Mouse (Mus musculus) neutrophil, adult 5-6 weeks (primary cell): Measurements from ENCODE around the gene Ooep. TPM values are rescaled to one million over a fixed set of nuclear protein-coding genes. Genes with fewer than 3 reads are reported as not detected.

Experiments
- ATAC-seq: fragments of 151-379, 151-347 bp; 2 replicates; pipeline ENCODE4 v1.8.0; 2017; ENCODE audit warnings: mild to moderate bottlenecking, moderate TSS enrichment; ENCODE audit not compliant: insufficient number of reproducible peaks, poor library complexity, low FRiP score, severe bottlenecking; ENCODE audit errors: extremely low read depth
- total RNA-seq: library from RNA; stranded (forward); fragments of 200-1000 nt; gene quantifications from 2 replicates; pipeline ENCODE4 v1.2.3, GENCODE M21; 2017

The Ooep gene
- not detected in 2 replicates for total RNA-seq

GRCm38 (mm10) chr9:78378113-78378785 is at the start of gene Ooep:
TSS of gene Ooep (minus strand) at chr9:78378725.
- ATAC-seq, result no peak

- ATAC-seq, result peak; percentile 60
These were observed 49.7 kb upstream of the Ooep start for GRCm38 (mm10) chr9:78428185-78428584.

GRCm38 (mm10) chr9:78427362-78427781 is 48.8 kb upstream of the Ooep start:
- peak; percentile 47; the same call in 1 of the 2 replicates for ATAC-seq

GRCm38 (mm10) chr9:78401596-78401995 is 23.1 kb upstream of the Ooep start:
- no peak for ATAC-seq

- no peak for ATAC-seq
These were observed 22.0 kb upstream of the Ooep start for GRCm38 (mm10) chr9:78400570-78400969.

GRCm38 (mm10) chr9:78396517-78396916 is 18.0 kb upstream of the Ooep start:
- ATAC-seq, result no peak

GRCm38 (mm10) chr9:78395630-78396351 is 17.3 kb upstream of the Ooep start, which contains the start of gene Ddx43:
TSS of gene Ddx43 (plus strand) at chr9:78395777.
- 0 out of 2 replicates have a peak, but pooled peaks have one; percentile 3 for ATAC-seq

GRCm38 (mm10) chr9:78395244-78395629 is 16.7 kb upstream of the Ooep start:
- ATAC-seq, result no peak

- ATAC-seq, result no peak
These were observed 16.1 kb upstream of the Ooep start for GRCm38 (mm10) chr9:78394602-78395001.

GRCm38 (mm10) chr9:78393741-78394140 is 15.2 kb upstream of the Ooep start:
- ATAC-seq, result no peak

GRCm38 (mm10) chr9:78389981-78390380 is 11.5 kb upstream of the Ooep start:
- ATAC-seq, result no peak

GRCm38 (mm10) chr9:78386947-78387346 is 8.4 kb upstream of the Ooep start:
- no peak for ATAC-seq

GRCm38 (mm10) chr9:78385893-78386292 is 7.4 kb upstream of the Ooep start:
- ATAC-seq, result no peak

GRCm38 (mm10) chr9:78377546-78377945 is 979 bp downstream of the Ooep start:
- no peak for ATAC-seq

- ATAC-seq, result no peak
These were observed 3.0 kb downstream of the Ooep start for GRCm38 (mm10) chr9:78375486-78375885.

- no peak for ATAC-seq
These were observed 3.6 kb downstream of the Ooep start for GRCm38 (mm10) chr9:78374885-78375389.

- ATAC-seq, result no peak
These were observed 4.1 kb downstream of the Ooep start for GRCm38 (mm10) chr9:78374397-78374796.

GRCm38 (mm10) chr9:78372827-78373504 is 5.6 kb downstream of the Ooep start:
- no peak for ATAC-seq

- ATAC-seq, result no peak
These were observed 7.1 kb downstream of the Ooep start for GRCm38 (mm10) chr9:78371441-78371840.

GRCm38 (mm10) chr9:78369786-78370185 is 8.7 kb downstream of the Ooep start:
- no peak for ATAC-seq
